In the genomic region with DNA sequence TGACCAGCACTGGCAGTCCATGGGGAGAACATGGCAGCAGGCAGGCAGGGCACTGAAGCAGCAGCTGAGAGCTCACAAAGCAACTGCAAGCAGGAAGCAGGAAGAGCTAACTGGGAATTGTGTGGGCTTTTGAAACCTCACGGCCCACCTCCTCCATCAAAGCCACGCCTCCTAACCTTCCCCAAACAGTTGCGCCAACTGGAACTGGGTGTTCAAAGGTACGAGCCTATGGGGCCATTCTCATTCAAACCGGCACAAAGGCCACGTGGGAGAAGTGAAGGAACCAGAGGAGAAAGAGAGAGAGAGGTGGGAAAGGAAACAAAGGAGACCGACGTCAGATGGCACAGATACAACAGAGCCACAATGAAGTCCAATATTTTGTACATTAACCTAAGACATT, we compare ENCODE assay signal across 24 mouse cellular contexts.
DNase-seq lines count a peak whose midpoint lies in the region; ATAC-seq and TF ChIP-seq lines count a peak whose summit lies in the region.
"Had no signal": no experiment of that assay in that cellular context is flagged by ENCODE, and none has a peak within 500 bp of the region (broad histone marks: within the 10 kb centered on the region; RNA-seq: fewer than 3 reads in every experiment).

No protein-coding gene starts in this region.

- DNase-seq in hindbrain, postnatal 0 days (ENCODE audit: low spot score) = no peak
- DNase-seq in ZHBTc4 (ENCODE audit: low read depth, low spot score) = peak; percentile 94
- no peak for DNase-seq in left cerebral cortex, adult 2 months (ENCODE audit: extremely low spot score in 1 of 2, low spot score in 2 of 2)
- no peak for DNase-seq in heart, postnatal 36 days
- DNase-seq: adrenal gland, postnatal 14 days; cerebellum, adult 9-10 months; gastrocnemius, adult 2 months; kidney, postnatal 25 days; lung, adult 18-20 months; lung, postnatal 14 days; right cerebral cortex, adult 18-20 months; right cerebral cortex, postnatal 4 days; thymus, adult 18-20 months; thymus, postnatal 36 days had no signal

- no peak for ATAC-seq in hindbrain, embryonic 16.5 days
- no peak for ATAC-seq in hindbrain, postnatal 0 days
- ATAC-seq: intestine, embryonic 16.5 days; liver, embryonic 12.5 days; midbrain, embryonic 13.5 days had no signal

- no peaks in the 10 kb centered on the region for H3K9me3 ChIP-seq in hindbrain, embryonic 16.5 days (ENCODE audit: control insufficient read depth, low read length)
- no peaks in the 10 kb centered on the region for H3K9me3 ChIP-seq in hindbrain, postnatal 0 days (ENCODE audit: low read length)
- no peaks in the 10 kb centered on the region for H3K9me3 ChIP-seq in E14TG2a.4 (ENCODE audit: low read length)
- no peaks in the 10 kb centered on the region for H3K9me3 ChIP-seq in ES-Bruce4 (replicated peaks; ENCODE audit: control insufficient read depth, insufficient read depth, low read length, poor library complexity, severe bottlenecking)
- H3K9me3 ChIP-seq: embryonic facial prominence, embryonic 10.5 days; limb, embryonic 13.5 days; liver, embryonic 12.5 days; midbrain, embryonic 13.5 days; neural tube, embryonic 13.5 days had no signal

- no peaks in the 10 kb centered on the region; the same call in 1 of the 2 replicates for H3K27me3 ChIP-seq in hindbrain, embryonic 16.5 days (replicated peaks; ENCODE audit: control insufficient read depth, insufficient read depth, low read length)
- no peaks in the 10 kb centered on the region for H3K27me3 ChIP-seq in hindbrain, postnatal 0 days (ENCODE audit: insufficient read depth, low read length)
- no peaks in the 10 kb centered on the region for H3K27me3 ChIP-seq in E14TG2a.4 (ENCODE audit: insufficient read depth, low read length)
- no peaks in the 10 kb centered on the region for H3K27me3 ChIP-seq in ES-Bruce4 (ENCODE audit: control insufficient read depth, insufficient read depth, low read length, poor library complexity, severe bottlenecking)
- H3K27me3 ChIP-seq: limb, embryonic 13.5 days; liver, embryonic 12.5 days; midbrain, embryonic 13.5 days; neural tube, embryonic 13.5 days had no signal

- no peaks in the 10 kb centered on the region for H3K36me3 ChIP-seq in hindbrain, embryonic 16.5 days (ENCODE audit: control insufficient read depth, insufficient read depth, low read length)
- H3K36me3 ChIP-seq in hindbrain, postnatal 0 days (ENCODE audit: insufficient read depth, low read length) = no peaks in the 10 kb centered on the region
- H3K36me3 ChIP-seq in E14TG2a.4 (ENCODE audit: insufficient read depth, low read length) (no peaks in the 10 kb centered on the region), ES-Bruce4 (ENCODE audit: control insufficient read depth, insufficient read depth, low read length, poor library complexity, severe bottlenecking) (no peaks in the 10 kb centered on the region)
- H3K36me3 ChIP-seq: embryonic facial prominence, embryonic 10.5 days; limb, embryonic 13.5 days; liver, embryonic 12.5 days; midbrain, embryonic 13.5 days; neural tube, embryonic 13.5 days had no signal

- no peak overlapping the region for H3K9ac ChIP-seq in hindbrain, embryonic 16.5 days (ENCODE audit: low read depth, low read length)
- no peak overlapping the region for H3K9ac ChIP-seq in hindbrain, postnatal 0 days (replicated peaks; ENCODE audit: low read length)
- H3K9ac ChIP-seq in ES-Bruce4 (ENCODE audit: low read depth, poor library complexity, severe bottlenecking) = no peak overlapping the region
- H3K9ac ChIP-seq: limb, embryonic 13.5 days; liver, embryonic 12.5 days; midbrain, embryonic 13.5 days; neural tube, embryonic 13.5 days had no signal

- peak; percentile 74; the same call in 1 of the 2 replicates for TF ChIP-seq EP300 in ES-Bruce4 (IDR thresholded peaks at IDR 0.05; ENCODE audit: insufficient read depth, low read depth, low read length)

- no peaks in the 10 kb centered on the region for H3K4me1 ChIP-seq in hindbrain, embryonic 16.5 days (ENCODE audit: control insufficient read depth, insufficient read depth, low read depth, low read length)
- no peaks in the 10 kb centered on the region for H3K4me1 ChIP-seq in hindbrain, postnatal 0 days (ENCODE audit: insufficient read depth, low read length)
- H3K4me1 ChIP-seq in E14TG2a.4 (replicated peaks; ENCODE audit: low read depth, low read length) (peaks cover 27% of the 10 kb centered on the region), ES-Bruce4 (ENCODE audit: control insufficient read depth, insufficient read depth, low read length) (no peaks in the 10 kb centered on the region)
- H3K4me1 ChIP-seq: embryonic facial prominence, embryonic 10.5 days; limb, embryonic 13.5 days; liver, embryonic 12.5 days; midbrain, embryonic 13.5 days; neural tube, embryonic 13.5 days had no signal

- intact Hi-C loops in left cerebral cortex, adult 2 months (cut with DNase I) = no loop called here
- intact Hi-C loops in heart, postnatal 36 days (cut with DNase I) = no loop called here

- H3K4me3 ChIP-seq in hindbrain, embryonic 16.5 days (ENCODE audit: low read length) = no peak overlapping the region
- H3K4me3 ChIP-seq in hindbrain, postnatal 0 days (ENCODE audit: low read length) = no peak overlapping the region
- H3K4me3 ChIP-seq in E14TG2a.4 (replicated peaks; ENCODE audit: low read length) (peak overlapping the region; percentile 65), ES-Bruce4 (ENCODE audit: low read depth, low read length) (peak overlapping the region; percentile 28; the same call in 1 of the 2 replicates)
- no peak overlapping the region for H3K4me3 ChIP-seq in left cerebral cortex, adult 2 months
- H3K4me3 ChIP-seq: embryonic facial prominence, embryonic 10.5 days; gastrocnemius, adult 2 months; limb, embryonic 13.5 days; liver, embryonic 12.5 days; midbrain, embryonic 13.5 days; myocyte; neural tube, embryonic 13.5 days had no signal

- no peak for TF ChIP-seq CTCF in hindbrain, postnatal 0 days (IDR thresholded peaks at IDR 0.05; ENCODE audit: low read depth)
- no peak for TF ChIP-seq CTCF in E14TG2a.4 (conservative IDR thresholded peaks at IDR 0.05; ENCODE audit: low read length)
- TF ChIP-seq CTCF in ES-Bruce4 (IDR thresholded peaks at IDR 0.05; ENCODE audit: low read depth, low read length) = no peak
- no peak for TF ChIP-seq CTCF in left cerebral cortex, adult 2 months (IDR thresholded peaks at IDR 0.05)

- 26% methylated on average over 8 of the region's 8 CpGs for WGBS in hindbrain, embryonic 16.5 days
- WGBS in hindbrain, postnatal 0 days = 31% methylated on average over 8 of the region's 8 CpGs

- H3K27ac ChIP-seq in hindbrain, embryonic 16.5 days (ENCODE audit: low read depth, low read length) = no peak overlapping the region
- no peak overlapping the region for H3K27ac ChIP-seq in hindbrain, postnatal 0 days
- H3K27ac ChIP-seq in ES-Bruce4 (ENCODE audit: insufficient read depth, low read length) = no peak overlapping the region
- H3K27ac ChIP-seq in left cerebral cortex, adult 2 months = no peak overlapping the region
- H3K27ac ChIP-seq: embryonic facial prominence, embryonic 10.5 days; gastrocnemius, adult 2 months; limb, embryonic 13.5 days; liver, embryonic 12.5 days; midbrain, embryonic 13.5 days; neural tube, embryonic 13.5 days had no signal

- H3K4me2 ChIP-seq in hindbrain, embryonic 16.5 days (ENCODE audit: low read length) = peak overlapping the region; percentile 10; the same call in 1 of the 2 replicates
- no peak overlapping the region for H3K4me2 ChIP-seq in hindbrain, postnatal 0 days (ENCODE audit: low read depth, low read length)
- H3K4me2 ChIP-seq: limb, embryonic 13.5 days; liver, embryonic 12.5 days; midbrain, embryonic 13.5 days; neural tube, embryonic 13.5 days had no signal

- peak; percentile 58 for TF ChIP-seq POLR2A in ES-Bruce4 (IDR thresholded peaks at IDR 0.05; ENCODE audit: insufficient read depth, low read length)

Comparison
In these comparisons a context has a peak if more than half of its experiments do, and no peak if none do; other contexts are left out.
1. H3K4me3 ChIP-seq: peak in E14TG2a.4 (single experiment) and ES-Bruce4 (single experiment); none in hindbrain, embryonic 16.5 days (single experiment), hindbrain, postnatal 0 days (single experiment) and left cerebral cortex, adult 2 months (single experiment).